In the genomic region with DNA sequence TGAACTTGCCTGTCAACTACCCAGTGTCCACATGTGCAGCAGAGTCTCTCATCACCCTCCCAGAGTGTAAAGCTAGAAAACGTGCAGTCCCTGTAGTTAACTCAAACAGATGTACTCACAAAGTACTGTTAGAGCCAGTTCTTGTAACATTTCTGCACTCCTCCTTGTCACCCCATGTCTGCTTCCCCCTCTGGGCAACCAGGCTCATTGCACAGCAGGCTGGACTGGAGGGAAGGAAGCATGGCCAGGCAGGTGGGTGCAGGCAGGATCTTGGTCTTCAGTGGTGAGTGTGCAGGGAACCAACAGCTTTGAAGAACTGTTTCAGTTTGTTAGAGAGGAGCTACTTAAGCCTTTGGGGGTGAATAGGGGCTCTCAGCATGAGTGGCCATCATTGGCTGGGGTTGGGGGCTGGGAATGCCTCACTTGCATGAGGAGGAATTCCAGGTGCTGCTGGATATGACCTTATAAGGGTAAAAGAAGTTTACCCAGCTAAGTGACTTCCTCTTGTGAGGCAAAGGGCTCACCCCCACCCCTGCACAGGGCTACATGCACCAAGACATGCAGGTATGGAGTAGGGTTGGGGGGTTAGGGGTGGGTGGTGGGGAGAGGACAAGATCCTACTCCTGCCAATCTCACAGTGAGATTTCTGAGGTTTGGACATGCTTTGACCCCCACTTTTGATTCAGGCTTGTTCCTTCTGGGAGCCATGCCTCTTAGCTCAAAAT, we compare ENCODE assay signal across 10 mouse cellular contexts. TPM values are rescaled to one million over a fixed set of nuclear protein-coding genes. Genes with fewer than 3 reads are reported as not detected.
DNase-seq lines count a peak whose midpoint lies in the region; ATAC-seq and TF ChIP-seq lines count a peak whose summit lies in the region.
"Had no signal": no experiment of that assay in that cellular context is flagged by ENCODE, and none has a peak within 500 bp of the region (broad histone marks: within the 10 kb centered on the region; RNA-seq: fewer than 3 reads in every experiment).

No protein-coding gene starts in this region.

- 34% methylated on average over 1 of the region's 1 CpGs for WGBS in lung, postnatal 0 days

- ATAC-seq in lung, postnatal 0 days: peak; percentile 27; the same call in 1 of the 2 replicates
- peak; percentile 37; the same call in 1 of the 2 replicates for ATAC-seq in common myeloid progenitor, adult 5-6 weeks (replicated peaks; ENCODE audit: low read depth, poor library complexity, severe bottlenecking)
- ATAC-seq in megakaryocyte-erythroid progenitor cell, adult 5-6 weeks (replicated peaks; ENCODE audit: low FRiP score, low TSS enrichment, poor library complexity, severe bottlenecking): peak; percentile 48; the same call in 1 of the 2 replicates
- ATAC-seq: forebrain, embryonic 16.5 days had no signal

- no peak overlapping the region for H3K4me2 ChIP-seq in lung, postnatal 0 days (replicated peaks; ENCODE audit: low read depth, low read length)
- H3K4me2 ChIP-seq: liver, embryonic 15.5 days had no signal

- H3K4me3 ChIP-seq in lung, postnatal 0 days (ENCODE audit: low read depth, low read length): no peak overlapping the region
- H3K4me3 ChIP-seq: liver, embryonic 15.5 days had no signal

- H3K36me3 ChIP-seq in lung, postnatal 0 days (ENCODE audit: insufficient read depth, low read length): no peaks in the 10 kb centered on the region
- H3K36me3 ChIP-seq: liver, embryonic 15.5 days had no signal

- no peak overlapping the region for H3K27ac ChIP-seq in lung, postnatal 0 days (ENCODE audit: low read length)
- H3K27ac ChIP-seq: liver, embryonic 15.5 days had no signal

- no peaks in the 10 kb centered on the region for H3K9me3 ChIP-seq in lung, postnatal 0 days (ENCODE audit: low read length)
- H3K9me3 ChIP-seq: liver, embryonic 15.5 days had no signal

- H3K9ac ChIP-seq in lung, postnatal 0 days (replicated peaks; ENCODE audit: low read depth): no peak overlapping the region
- H3K9ac ChIP-seq: liver, embryonic 15.5 days had no signal

- peak; percentile 50 for TF ChIP-seq CTCF in lung, postnatal 0 days (IDR thresholded peaks at IDR 0.05)

- H3K27me3 ChIP-seq in lung, postnatal 0 days (replicated peaks; ENCODE audit: insufficient read depth, low read length): no peaks in the 10 kb centered on the region
- H3K27me3 ChIP-seq: liver, embryonic 15.5 days had no signal

- no peak for TF ChIP-seq EP300 in lung, postnatal 0 days (IDR thresholded peaks at IDR 0.05)

- peak; percentile 53 for DNase-seq in lung, postnatal 0 days (ENCODE audit: low spot score)
- DNase-seq in lung, postnatal 10 days: no peak
- DNase-seq in thymus, postnatal 36 days: peak; percentile 56 to 60
- DNase-seq in urinary bladder, postnatal 36 days (ENCODE audit: low spot score in 2 of 2): no peak
- DNase-seq in gastrocnemius, adult 18-20 months (ENCODE audit: low spot score): no peak
- DNase-seq: gastrocnemius, postnatal 36 days had no signal

- no peaks in the 10 kb centered on the region for H3K4me1 ChIP-seq in lung, postnatal 0 days (ENCODE audit: insufficient read depth, low read depth, low read length)
- H3K4me1 ChIP-seq: liver, embryonic 15.5 days had no signal

RNA-seq across cellular contexts. Expression of a gene that starts 31.7 kb away (rescaled TPM):
- polyA plus RNA-seq in lung, postnatal 0 days (2015; fragmentation: Nextera tagmentation; extraction: Ambion mirVana): 16.3 and 19.0 TPM in 2 replicates
- total RNA-seq in common myeloid progenitor, adult 5-6 weeks (2017): 23.5 and 45.5 TPM in 2 replicates
- total RNA-seq in megakaryocyte-erythroid progenitor cell, adult 5-6 weeks (2014; fragmentation: Nextera tagmentation): 3.9 and 8.5 TPM in 2 replicates
- 6.6 and 13.2 TPM in 2 replicates for total RNA-seq in megakaryocyte-erythroid progenitor cell, adult 5-6 weeks (2017)
- under 1 TPM; 0.14 to 0.27 TPM for total RNA-seq in gastrocnemius, adult 18-20 months (2021)

Comparison
In these comparisons a context has a peak if more than half of its experiments do, and no peak if none do; other contexts are left out.
1. DNase-seq: peak in lung, postnatal 0 days (single experiment) and thymus, postnatal 36 days (2 of 2); none in lung, postnatal 10 days (single experiment), urinary bladder, postnatal 36 days (0 of 2) and gastrocnemius, adult 18-20 months (single experiment).
2. Peak in every context shown above with its lines, with median percentiles within 50 percentile points of each other: ATAC-seq.